Mouse (Mus musculus): ENCODE measurements around the gene C730034F03Rik.

C730034F03Rik gene

DNA sequence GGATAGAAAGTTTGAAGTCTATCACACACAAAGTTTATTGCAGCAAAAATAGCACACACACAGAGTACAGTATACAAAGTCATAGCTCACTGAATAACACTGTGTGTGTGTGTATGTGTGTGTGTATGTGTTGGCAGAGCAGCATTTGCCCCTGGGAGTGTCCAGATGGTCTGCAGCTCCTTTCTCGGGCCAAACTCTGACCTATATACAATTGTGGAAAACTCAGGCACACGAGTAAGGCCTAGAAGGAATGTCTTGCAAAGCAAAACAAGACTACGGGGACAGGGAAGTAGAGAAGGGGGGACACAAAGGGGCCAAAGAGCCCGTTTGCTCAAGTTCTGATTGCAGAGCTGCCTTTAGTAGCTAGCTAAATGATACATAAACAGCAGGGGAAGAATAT lies 3.6 kb downstream of the C730034F03Rik start:
- CTCF ChIA-PET = no interaction called here

DNA sequence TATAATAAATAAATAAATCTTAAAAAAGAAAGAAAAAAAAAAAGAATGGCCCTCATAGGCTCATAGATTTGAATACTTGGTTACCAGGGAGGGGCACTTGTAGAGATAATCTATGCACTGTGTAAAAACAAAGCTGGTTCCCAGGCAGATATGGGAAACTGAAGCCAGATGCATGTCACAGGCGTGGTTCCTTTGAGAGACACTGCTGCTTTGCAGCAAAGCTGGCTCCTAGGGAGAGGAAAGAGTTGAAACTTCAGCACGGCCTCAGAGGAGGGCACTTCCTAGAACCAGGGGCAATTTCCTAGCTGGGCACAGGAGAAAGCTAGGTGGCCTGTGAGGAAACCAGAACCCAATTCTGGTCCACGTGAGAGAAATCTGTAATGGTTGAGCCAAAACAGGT lies 4.7 kb downstream of the C730034F03Rik start:
- CTCF ChIA-PET = no interaction called here

DNA sequence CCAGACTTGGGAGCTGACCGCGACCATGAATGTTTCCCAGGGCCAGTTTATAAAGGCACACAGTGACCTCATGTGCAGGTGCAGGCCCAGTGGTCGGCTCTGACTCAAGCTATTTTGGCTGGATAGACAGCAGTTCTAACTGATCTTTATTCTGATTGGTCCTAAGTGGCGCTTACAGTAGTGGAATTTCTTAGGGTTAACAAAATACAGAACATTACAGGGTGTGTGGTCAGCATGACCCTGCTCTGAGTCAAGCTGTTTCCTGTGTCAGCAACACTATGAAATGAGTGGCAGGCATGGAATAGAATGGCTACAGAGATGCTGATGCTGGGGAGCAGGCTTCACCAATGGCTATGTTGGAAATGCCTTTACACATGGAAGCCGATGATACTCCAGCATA lies 6.5 kb downstream of the C730034F03Rik start:
- CTCF ChIA-PET = no interaction called here

DNA sequence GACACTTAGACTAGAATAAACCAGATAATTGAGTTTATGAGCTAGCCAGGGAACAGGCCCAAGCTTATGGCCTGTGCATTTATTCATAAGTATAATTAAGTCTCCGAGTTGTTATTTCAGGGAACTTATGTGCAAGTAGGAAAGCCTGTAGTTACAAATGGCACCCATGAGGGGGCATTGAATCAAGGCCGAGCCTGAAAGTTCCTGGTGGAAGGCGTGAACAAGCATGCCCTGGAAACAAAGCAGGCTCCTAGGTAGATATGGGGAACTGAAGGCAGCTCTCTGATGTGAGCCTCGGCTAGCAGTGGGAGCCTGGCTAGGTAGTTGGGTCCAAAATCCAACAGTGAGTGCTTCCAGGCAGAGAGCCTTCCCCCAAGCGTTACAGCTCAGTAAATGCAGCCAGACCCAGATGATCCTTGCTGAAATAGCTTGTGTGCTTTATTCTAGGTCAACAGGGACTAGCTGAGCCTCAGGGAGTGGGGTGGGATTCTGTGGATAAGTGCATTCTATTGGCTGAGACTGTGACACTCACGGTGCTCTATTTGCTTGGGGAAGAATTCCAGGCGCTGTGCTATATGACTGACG lies 13.2 kb downstream of the C730034F03Rik start:
- CTCF ChIA-PET = no interaction called here

DNA sequence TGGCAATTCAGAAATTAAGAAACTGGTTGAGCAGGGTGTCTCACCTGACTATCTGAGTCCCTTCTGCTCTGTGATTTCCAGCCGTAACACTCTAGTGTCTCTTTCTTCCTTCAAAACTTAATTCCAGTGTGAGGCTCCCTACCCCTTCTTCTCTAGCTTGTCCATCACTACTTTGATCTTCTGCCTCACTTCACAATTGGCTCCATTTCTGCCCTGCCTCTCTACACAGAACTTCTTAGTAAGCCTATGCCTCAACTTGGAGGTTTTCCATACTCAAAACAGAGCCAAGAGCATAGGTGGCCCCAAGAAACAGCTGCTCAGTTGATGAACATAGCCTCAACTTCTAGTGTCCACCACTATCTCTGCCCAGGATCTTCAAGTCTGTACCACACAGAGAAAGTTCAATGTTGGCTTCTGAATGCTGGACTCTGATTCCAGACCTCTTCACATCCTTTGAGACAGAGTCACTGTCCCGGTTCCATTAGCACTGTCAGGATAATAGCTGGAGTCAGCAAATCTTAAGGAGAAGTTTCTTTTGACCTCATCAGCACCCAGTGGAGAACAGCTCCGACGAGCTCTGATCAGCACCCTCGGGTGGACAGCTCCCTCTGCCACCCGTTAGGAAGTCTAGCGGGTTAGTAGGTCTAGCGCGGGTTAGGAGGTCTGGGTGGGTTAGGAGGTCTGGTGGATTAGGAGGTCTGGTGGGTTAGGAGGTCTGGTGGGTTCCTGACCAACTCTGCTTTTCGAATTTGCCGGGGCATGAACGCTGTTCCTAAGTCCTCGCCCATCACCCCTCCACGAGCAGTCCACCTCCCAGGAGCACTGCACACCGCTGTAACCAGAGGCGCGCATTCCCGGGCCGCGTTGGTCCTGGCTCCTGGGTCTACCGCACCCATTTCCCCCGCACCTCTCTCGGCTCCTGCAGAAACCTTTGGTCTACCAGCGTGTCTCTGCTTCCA lies 23.8 kb downstream of the C730034F03Rik start:
- CTCF ChIA-PET = no interaction called here

DNA sequence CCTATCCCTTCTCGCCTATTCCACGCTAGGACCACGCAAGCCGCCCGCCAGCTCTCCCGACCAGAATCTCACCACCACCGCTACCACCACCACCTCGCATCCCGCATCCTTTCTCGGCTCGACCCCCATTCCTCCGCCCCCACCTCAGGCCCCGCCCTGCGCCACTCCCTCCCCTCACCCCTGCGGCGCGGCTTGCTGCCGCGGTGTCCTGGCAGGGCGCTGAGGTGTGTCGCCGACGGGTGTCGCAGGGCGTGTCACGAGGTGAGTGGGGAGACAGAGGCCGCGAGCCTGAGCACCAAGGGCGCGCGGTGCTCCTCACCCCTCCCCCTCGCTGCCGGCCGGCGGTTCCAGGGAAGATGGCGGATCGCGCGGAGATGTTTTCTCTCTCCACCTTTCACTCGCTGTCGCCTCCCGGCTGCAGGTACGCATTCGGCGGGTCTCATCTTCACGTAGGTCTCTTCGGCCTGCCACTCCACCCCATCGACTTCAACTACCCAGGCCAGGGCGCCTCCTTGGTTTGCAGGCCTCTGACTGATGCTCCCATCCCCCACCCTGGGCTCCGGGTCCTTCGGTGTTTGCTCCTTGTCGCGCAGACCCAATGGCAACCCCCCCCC lies 24.6 kb downstream of the C730034F03Rik start, which contains the start of gene Mapk8ip2:
Gene Mapk8ip2 (plus strand): TSS at position 49 of the 614 bp plus-strand sequence.
- CTCF ChIA-PET = no interaction called here

DNA sequence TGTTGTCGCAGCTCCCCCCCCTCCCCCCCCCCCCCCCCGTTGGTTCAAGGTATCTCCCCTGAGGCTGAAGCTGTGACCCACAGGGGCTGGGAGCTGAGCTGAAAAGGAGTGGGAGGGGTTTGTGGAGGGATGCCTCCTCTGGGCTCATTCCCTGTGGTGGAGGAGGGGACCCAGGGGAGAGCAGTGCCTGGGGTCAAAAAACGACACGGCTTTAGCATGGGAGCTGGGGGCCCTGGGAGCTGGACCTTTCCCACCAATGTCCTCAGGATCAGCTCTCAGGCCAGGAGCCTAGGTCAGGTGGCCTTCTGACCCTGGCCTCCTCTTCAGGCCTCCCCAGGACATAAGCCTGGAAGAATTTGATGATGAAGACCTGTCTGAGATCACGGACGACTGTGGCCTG lies 25.5 kb downstream of the C730034F03Rik start:
- CTCF ChIA-PET = no interaction called here

DNA sequence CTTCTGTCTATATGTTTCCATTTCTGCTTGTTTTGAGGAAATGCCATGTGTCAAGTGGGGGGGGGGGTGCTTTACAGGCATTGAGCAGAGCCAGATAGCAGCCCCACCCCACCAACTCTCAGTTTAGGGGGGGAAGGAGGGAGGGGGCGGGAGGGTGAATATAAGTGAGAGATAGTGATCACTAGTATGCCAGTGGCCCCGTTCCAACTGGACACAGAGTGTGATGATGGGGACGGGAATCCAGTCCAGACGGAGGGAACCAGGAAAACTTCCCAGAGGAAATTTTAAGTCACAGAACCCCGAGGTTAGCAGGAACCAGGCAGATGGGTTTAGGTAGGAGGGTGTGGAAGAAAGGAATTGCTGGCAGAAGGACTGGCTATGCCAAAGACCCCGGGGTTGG lies 26.3 kb downstream of the C730034F03Rik start:
- CTCF ChIA-PET = no interaction called here

DNA sequence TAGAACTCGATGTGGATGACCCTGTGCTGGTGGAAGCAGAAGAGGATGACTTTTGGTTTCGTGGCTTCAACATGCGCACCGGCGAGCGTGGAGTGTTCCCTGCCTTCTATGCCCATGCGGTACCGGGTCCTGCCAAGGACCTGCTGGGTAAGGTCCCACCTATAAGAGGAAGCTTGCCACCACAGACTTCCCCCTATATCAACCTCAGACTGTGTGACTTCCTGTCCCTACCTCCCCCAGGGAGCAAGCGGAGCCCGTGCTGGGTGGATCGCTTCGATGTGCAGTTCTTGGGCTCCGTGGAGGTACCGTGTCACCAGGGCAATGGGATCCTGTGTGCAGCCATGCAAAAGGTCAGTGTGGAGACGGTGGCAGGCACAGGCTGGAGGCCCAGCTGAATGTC lies 29.6 kb downstream of the C730034F03Rik start:
- CTCF ChIA-PET = no interaction called here

DNA sequence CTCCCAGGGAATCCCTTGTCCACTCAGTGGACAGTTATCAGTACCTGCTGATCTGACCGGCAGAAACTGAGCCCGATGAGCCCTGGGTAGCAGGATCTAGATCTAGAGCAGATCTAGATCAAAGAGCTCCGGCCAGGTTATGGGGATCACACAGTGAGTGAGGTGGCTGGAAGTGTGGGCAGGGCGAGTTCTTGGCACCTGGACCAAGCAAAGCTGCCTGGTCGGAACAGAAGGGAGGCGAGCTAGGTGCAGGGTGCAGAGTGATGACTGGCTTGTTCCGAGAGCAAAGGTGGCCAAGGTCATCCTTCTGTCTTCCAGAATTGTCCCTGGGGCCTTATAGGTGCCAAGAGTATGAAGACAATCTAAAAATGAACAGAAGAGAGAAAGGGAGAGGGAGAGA lies 30.4 kb downstream of the C730034F03Rik start:
- CTCF ChIA-PET = no interaction called here

DNA sequence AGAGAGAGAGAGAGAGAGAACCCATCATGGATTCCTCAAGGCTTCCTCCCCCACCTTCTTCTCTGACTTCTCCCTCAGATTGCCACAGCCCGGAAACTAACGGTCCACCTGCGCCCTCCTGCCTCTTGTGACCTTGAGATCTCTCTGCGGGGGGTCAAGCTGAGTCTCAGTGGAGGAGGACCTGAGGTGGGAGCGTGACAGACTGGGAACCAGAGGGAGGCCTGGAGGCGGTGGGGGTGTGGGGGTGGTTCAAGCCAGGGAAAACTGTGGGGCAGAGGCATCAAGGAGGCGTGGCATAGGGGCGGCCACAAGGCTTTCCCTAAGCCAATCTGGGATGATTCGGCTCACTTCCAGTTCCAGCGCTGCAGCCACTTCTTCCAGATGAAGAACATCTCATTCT lies 30.9 kb downstream of the C730034F03Rik start:
- CTCF ChIA-PET = no interaction called here

DNA sequence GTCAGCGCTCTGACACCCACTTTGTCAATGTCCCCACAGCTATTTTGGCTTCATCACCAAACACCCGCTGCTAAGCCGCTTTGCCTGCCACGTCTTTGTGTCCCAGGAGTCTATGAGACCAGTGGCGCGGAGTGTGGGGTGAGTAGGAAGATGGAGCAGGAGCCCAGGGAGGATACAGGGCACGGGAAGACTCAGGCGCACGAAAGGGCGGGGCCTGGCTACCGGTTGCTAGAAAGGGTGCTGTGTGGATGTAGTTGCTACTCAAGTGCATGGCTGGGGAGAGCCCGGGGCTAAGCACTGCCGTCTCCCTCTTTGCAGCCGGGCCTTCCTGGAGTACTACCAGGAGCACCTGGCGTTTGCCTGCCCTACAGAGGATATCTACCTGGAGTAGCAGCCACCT lies 31.9 kb downstream of the C730034F03Rik start:
- CTCF ChIA-PET = no interaction called here

DNA sequence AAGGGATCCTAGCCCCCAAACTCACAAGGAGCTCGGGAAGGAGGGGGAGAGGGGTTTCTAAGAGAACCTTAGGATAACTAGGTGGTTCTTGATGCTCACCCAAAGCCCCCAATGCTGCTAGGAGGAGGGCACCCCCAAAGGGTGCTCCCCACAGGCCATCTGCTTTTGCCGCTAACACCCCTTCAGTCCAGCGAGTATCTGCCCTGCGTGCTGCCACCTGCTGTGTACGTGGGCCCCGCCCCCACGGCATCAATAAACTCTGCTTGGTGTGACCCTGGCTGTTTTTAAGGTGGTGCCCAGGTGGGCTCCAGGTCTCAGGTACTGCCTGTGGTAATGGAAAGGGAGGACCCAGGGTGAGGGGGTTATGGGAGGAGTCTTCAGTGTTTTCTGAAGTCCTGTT lies 32.8 kb downstream of the C730034F03Rik start:
- CTCF ChIA-PET = no interaction called here

DNA sequence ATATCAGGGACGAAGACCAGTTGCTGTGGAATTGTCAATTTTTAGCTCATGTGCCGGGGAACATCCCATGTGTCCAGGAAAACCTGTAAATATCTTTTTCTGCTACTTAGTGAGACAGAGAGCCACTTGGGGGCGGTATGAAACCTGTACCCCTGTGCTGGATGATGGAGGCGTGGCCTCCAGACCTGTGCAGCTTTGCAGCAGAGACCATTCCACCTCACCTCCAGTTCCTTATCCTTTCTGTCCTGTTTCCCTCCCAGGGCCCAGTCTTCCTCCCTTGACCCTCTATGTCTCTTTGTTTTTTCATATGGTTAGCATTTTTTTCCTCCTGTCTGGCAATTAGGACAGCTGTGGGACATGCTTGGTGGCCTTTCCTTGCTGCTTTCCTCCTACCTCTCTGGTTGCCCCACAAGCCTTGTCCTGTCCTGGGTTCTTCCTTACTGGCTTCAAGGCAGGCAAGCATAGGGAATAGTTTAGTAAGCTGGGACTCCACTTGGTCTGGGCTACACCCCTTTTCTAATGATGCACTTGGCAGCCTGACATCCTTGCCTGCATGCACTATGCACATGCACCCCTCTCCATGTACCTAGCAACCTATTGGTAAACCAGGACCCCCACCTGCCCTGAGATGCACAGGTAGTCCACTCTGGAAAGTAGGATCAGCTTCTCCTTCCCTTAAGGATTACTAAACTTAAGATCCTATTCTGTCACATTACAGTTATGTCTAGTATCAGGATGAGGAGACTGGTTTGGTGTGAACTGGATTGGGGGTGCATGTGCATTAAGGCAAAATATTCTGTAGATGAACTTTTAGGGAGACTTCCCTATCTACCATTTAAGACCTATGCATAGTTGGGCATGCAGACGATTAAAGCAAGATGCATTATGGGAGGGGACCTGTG lies 34.2 kb downstream of the C730034F03Rik start:
- CTCF ChIA-PET = no interaction called here

DNA sequence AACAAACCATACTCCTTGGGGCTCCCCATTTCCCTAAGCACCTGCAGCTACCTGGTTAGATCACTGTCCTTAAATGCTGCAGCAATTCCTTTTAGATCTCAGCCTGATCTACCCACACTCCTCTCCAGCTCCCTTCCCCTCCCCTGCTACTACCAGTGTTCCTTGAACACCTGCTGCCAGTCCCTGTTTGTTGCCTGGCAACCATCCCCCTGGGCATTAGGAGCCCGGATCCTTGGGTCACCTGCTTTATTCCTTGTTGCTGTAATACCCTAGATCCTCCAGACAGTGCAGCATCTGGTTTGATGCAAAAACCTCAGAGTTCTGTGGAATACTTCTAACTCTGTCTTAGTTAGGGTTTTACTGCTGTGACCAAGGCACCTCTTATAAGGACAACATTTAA lies 35.7 kb downstream of the C730034F03Rik start:
- CTCF ChIA-PET = interaction anchor here (1.0 kb wide), 1 partner anchor 12 kb away, joined by 4 read pairs; no protein-coding TSS in a partner anchor

DNA sequence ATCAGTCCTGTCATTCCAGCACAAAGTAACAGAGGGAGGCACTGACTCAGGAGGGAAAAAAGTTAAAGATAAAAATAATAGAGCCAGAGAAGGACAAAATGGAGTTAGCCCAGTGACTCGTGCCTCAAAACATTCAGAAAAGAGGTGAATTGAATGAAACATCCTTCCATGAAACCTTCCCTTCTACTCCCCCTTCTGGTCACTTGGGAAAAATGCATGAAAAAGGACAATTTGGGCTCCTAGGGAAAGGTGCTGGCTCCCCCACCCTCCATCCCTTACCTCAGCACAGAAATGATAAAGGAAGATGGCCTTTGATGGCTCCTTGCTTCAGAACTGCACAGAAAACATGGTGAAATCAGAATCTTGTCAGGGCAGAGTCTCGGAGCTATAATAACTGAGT lies 39.2 kb downstream of the C730034F03Rik start:
- CTCF ChIA-PET = no interaction called here

DNA sequence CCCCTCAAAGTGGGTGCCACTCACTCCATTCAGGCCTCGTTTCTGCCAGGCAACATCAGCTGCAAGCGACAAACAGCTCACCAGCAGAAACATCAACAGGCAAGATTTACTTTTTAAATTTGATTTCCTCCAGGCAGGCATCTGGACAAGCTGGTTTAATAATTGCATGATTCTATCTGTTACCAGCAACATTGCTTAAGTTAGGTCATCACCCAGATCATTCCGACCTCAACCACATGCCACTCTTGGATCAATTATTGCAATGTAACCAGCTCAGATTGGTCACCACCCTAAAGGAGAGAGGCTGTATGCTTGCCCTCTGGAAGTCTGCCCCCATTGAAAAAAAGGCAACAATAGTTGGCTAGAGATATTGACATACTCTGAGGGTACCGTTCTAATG lies 42.1 kb downstream of the C730034F03Rik start:
- CTCF ChIA-PET = no interaction called here

DNA sequence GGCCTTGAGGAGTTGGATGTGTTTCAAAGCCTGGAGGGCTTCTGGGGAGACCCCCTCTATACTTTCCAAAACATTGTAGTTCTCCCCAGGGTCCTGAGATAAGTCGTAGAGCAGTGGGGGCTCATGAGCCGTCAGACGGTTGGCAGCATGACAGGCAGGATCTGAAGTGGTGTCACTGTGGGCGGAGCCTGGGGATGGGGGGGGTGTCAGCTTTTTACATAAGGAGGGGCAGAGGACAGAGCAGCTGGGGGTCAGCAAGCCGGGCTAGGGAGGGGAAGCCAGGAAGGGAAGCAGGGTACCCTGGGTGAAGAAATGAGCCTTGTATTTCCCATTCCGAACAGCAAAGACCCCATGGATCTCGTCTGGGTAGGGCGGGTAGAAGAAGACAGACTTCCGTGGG lies 44.0 kb downstream of the C730034F03Rik start:
- CTCF ChIA-PET = no interaction called here

DNA sequence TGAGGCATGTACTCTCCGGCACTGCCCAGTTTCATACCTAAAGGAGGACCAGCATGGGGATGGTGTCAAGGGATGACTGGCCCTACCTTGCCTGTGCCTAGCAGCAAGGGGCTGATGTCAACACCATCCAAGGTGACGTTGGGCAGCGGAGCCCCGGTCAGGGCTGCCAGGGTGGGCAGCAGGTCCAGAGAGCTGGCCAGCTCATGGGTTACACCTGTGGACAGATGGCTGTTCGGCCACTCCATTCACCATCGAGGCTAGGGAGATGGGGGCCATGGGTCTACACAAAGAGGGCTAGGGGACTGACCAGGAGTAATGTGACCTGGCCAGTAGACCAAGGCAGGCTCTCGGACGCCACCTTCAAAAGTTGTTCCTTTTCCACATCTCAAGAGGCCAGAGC lies 44.5 kb downstream of the C730034F03Rik start:
- CTCF ChIA-PET = no interaction called here

DNA sequence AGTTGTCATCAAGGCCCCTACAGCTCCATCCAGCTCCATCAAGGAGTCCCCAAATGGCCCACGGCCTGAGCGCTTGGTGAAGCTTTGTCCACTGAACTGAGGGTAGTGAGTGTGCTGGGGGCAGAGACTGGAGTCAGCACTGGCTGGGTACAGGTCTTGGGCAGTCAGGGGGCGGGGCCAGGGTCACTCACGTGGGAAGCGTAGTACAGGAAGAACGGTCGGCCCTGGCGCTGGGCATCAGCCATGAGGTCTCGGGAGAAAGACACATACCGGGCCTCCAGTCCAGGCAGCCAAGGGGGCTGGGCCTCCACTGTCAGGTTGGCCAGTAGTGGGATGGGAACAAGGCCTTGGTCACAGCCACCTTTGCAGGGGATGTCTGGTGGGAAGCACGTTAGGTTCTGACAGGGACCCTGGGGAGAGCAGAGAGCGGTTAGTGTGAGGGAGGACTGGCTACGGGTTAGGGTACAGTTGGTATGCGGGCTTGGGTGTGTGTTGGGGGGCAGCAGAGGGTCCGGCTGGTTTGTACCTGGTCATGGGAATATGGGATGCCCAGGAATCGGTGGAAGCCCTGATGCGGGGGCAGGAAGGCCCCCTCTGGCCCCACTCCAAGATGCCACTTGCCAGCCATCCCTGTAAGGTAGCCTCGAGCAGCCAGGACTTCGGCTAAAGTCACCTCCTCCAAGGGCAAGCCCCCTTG lies 45.4 kb downstream of the C730034F03Rik start:
- CTCF ChIA-PET = no interaction called here

DNA sequence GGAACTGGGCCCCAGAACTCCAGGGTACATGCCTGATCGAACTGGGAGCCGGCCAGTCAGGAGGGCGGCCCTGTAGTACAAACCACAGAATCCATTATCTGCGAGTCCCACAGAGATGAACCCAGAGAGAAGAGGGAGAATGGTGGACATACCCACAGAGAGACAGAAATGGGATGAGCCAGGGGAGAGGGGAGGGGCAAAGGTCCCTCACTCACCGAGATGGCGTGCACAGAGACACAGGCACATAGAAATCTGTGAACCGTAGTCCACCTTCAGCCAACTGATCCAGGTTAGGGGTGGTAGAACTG lies 45.9 kb downstream of the C730034F03Rik start:
- CTCF ChIA-PET = no interaction called here
